ENCODE assay signal across 22 mouse cellular contexts in the genomic region with DNA sequence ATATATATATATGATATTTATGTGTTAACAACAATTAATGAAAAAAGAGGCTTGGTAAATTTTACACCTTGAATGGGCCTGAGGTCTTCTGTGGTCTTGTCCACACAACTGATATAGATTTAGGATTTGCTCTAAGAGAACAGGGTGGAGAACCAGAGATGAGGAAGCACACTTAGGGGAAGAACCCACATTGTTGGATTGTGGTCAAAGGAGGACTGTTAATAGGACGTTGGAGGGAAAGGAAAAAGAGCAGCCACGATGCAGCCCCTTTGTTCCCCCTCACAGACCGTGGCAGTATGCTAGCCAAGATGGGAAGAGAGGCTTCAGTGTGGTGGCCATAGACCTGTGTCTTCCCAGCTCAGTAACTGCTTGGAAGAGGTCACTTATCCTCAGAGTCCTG. TPM values are rescaled to one million over a fixed set of nuclear protein-coding genes. Genes with fewer than 3 reads are reported as not detected.
DNase-seq lines count a peak whose midpoint lies in the region; ATAC-seq and TF ChIP-seq lines count a peak whose summit lies in the region.
"Had no signal": no experiment of that assay in that cellular context is flagged by ENCODE, and none has a peak within 500 bp of the region (broad histone marks: within the 10 kb centered on the region; RNA-seq: fewer than 3 reads in every experiment).

No protein-coding gene starts in this region.

- H3K4me2 ChIP-seq in liver, embryonic 11.5 days = peak overlapping the region; percentile 66
- peak overlapping the region; percentile 80 for H3K4me2 ChIP-seq in liver, embryonic 15.5 days
- H3K4me2 ChIP-seq: lung, embryonic 15.5 days; neural tube, embryonic 13.5 days had no signal

- 41% methylated on average over 3 of the region's 3 CpGs for WGBS in liver, embryonic 11.5 days
- WGBS in liver, embryonic 15.5 days (ENCODE audit: insufficient replicate concordance) = 6% methylated on average over 3 of the region's 3 CpGs
- 75% methylated on average over 3 of the region's 3 CpGs for WGBS in hindbrain, embryonic 10.5 days

- no peaks in the 10 kb centered on the region for H3K27me3 ChIP-seq in liver, embryonic 11.5 days (replicated peaks; ENCODE audit: control insufficient read depth, insufficient read depth, low read length)
- H3K27me3 ChIP-seq in G1E (ENCODE audit: insufficient read depth, low read length) = no peaks in the 10 kb centered on the region; the same call in 1 of the 2 replicates
- no peaks in the 10 kb centered on the region for H3K27me3 ChIP-seq in liver, embryonic 15.5 days
- peaks cover 32% of the 10 kb centered on the region for H3K27me3 ChIP-seq in hindbrain, embryonic 10.5 days (ENCODE audit: insufficient read depth, poor library complexity, severe bottlenecking)
- H3K27me3 ChIP-seq: lung, embryonic 15.5 days had no signal

- TF ChIP-seq CTCF in G1E (IDR thresholded peaks at IDR 0.05; ENCODE audit: low read depth, low read length) = no peak

- H3K9ac ChIP-seq in liver, embryonic 11.5 days (ENCODE audit: low read depth, low read length) = peak overlapping the region; percentile 46; the same call in 1 of the 2 replicates
- H3K9ac ChIP-seq in liver, embryonic 15.5 days = peak overlapping the region; percentile 69
- H3K9ac ChIP-seq: lung, embryonic 15.5 days; neural tube, embryonic 13.5 days had no signal

- H3K9me3 ChIP-seq in liver, embryonic 11.5 days (ENCODE audit: control insufficient read depth, low read length) = no peaks in the 10 kb centered on the region
- H3K9me3 ChIP-seq in G1E (replicated peaks) = no peaks in the 10 kb centered on the region
- no peaks in the 10 kb centered on the region for H3K9me3 ChIP-seq in liver, embryonic 15.5 days (replicated peaks)
- H3K9me3 ChIP-seq in hindbrain, embryonic 10.5 days = no peaks in the 10 kb centered on the region
- H3K9me3 ChIP-seq: embryonic facial prominence, embryonic 10.5 days; lung, embryonic 15.5 days; neural tube, embryonic 13.5 days had no signal

- H3K4me3 ChIP-seq in liver, embryonic 11.5 days (ENCODE audit: low read depth, low read length) = peak overlapping the region; percentile 39
- peak overlapping the region; percentile 59; the same call in 1 of the 2 replicates for H3K4me3 ChIP-seq in G1E (ENCODE audit: low read depth, low read length)
- peak overlapping the region; percentile 51 for H3K4me3 ChIP-seq in liver, embryonic 15.5 days (replicated peaks)
- H3K4me3 ChIP-seq in hindbrain, embryonic 10.5 days = no peak overlapping the region
- H3K4me3 ChIP-seq: embryonic facial prominence, embryonic 10.5 days; layer of hippocampus, adult 2 months; left cerebral cortex, adult 2 months; lung, embryonic 15.5 days; neural tube, embryonic 13.5 days had no signal

- H3K4me1 ChIP-seq in liver, embryonic 11.5 days (replicated peaks; ENCODE audit: control insufficient read depth, insufficient read depth, low read length) = peaks cover 14% of the 10 kb centered on the region
- H3K4me1 ChIP-seq in G1E (ENCODE audit: insufficient read depth, low read depth, low read length) = peaks cover 47% of the 10 kb centered on the region
- peaks cover 63% of the 10 kb centered on the region for H3K4me1 ChIP-seq in liver, embryonic 15.5 days (replicated peaks)
- peaks cover 13% of the 10 kb centered on the region for H3K4me1 ChIP-seq in hindbrain, embryonic 10.5 days (replicated peaks)

- H3K27ac ChIP-seq in liver, embryonic 11.5 days (ENCODE audit: low read depth, low read length) = peak overlapping the region; percentile 91
- peak overlapping the region; percentile 92 for H3K27ac ChIP-seq in liver, embryonic 15.5 days (replicated peaks)
- H3K27ac ChIP-seq in hindbrain, embryonic 10.5 days = no peak overlapping the region
- H3K27ac ChIP-seq: embryonic facial prominence, embryonic 10.5 days; hindbrain, postnatal 0 days; layer of hippocampus, adult 2 months; left cerebral cortex, adult 2 months; lung, embryonic 15.5 days; neural tube, embryonic 13.5 days had no signal

- ATAC-seq in liver, embryonic 11.5 days (replicated peaks; ENCODE audit: low FRiP score) = peak; percentile 18
- ATAC-seq in G1E (ENCODE audit: extremely low read depth, insufficient number of reproducible peaks, low FRiP score, poor library complexity, severe bottlenecking) = no peak
- peak; percentile 23 for ATAC-seq in common myeloid progenitor, adult 5-6 weeks (replicated peaks; ENCODE audit: low read depth, poor library complexity, severe bottlenecking)
- peak; percentile 43 for ATAC-seq in liver, embryonic 15.5 days (ENCODE audit: insufficient read depth)
- ATAC-seq: forebrain, embryonic 16.5 days; hindbrain, postnatal 0 days had no signal

- peaks cover 4% of the 10 kb centered on the region for H3K36me3 ChIP-seq in liver, embryonic 11.5 days (ENCODE audit: control insufficient read depth, insufficient read depth, low read length)
- peaks cover 32% of the 10 kb centered on the region for H3K36me3 ChIP-seq in G1E (replicated peaks)
- peaks cover 23% of the 10 kb centered on the region for H3K36me3 ChIP-seq in liver, embryonic 15.5 days (replicated peaks)
- H3K36me3 ChIP-seq in hindbrain, embryonic 10.5 days = no peaks in the 10 kb centered on the region
- H3K36me3 ChIP-seq: embryonic facial prominence, embryonic 10.5 days; lung, embryonic 15.5 days; neural tube, embryonic 13.5 days had no signal

- no peak for DNase-seq in liver, embryonic 11.5 days (ENCODE audit: low spot score)
- DNase-seq in liver = no peak
- DNase-seq in G1E (ENCODE audit: low spot score) = no peak
- DNase-seq in urinary bladder, postnatal 10 days (ENCODE audit: low spot score) = no peak
- DNase-seq in hindbrain, embryonic 10.5 days (ENCODE audit: low spot score) = no peak
- DNase-seq in left cerebral cortex, adult 8-10 months (ENCODE audit: low spot score in 2 of 2) = no peak
- DNase-seq: adrenal gland, adult 2 months; cerebellum, adult 11-12 months; cerebellum, postnatal 36 days; kidney, adult 11 months; kidney, postnatal 10 days; right cerebral cortex, postnatal 25 days; thymus, adult 2 months had no signal

RNA-seq across cellular contexts. Expression of a gene that starts 11.5 kb away (rescaled TPM):
- polyA plus RNA-seq in liver, embryonic 11.5 days (2014; fragmentation: Nextera tagmentation; extraction: Ambion mirVana) = 35.9 and 36.6 TPM in 2 replicates
- 23.3 and 38.3 TPM in 2 replicates for total RNA-seq in G1E (2014; fragmentation: Nextera tagmentation)
- 10.7 and 10.8 TPM in 2 replicates for total RNA-seq in G1E (2017)
- polyA plus RNA-seq in G1E (2012) = 7.1 and 9.1 TPM in 2 replicates
- total RNA-seq in common myeloid progenitor, adult 5-6 weeks (2017) = 21.1 and 29.9 TPM in 2 replicates
- polyA plus RNA-seq in liver, embryonic 15.5 days (2015; fragmentation: Nextera tagmentation; extraction: Ambion mirVana) = 28.0 and 28.6 TPM in 2 replicates
- polyA plus RNA-seq in hindbrain, embryonic 10.5 days (2016; fragmentation: Nextera tagmentation; extraction: Ambion mirVana) = 2.0 and 2.3 TPM in 2 replicates
- total RNA-seq in left cerebral cortex, adult 8-10 months (2022) = 1 to 10 TPM; 3.9 to 5.1 (median 4.0) TPM
